Mouse (Mus musculus) hindbrain, postnatal 0 days (tissue): Measurements from ENCODE around the gene Gm45716. TPM values are rescaled to one million over a fixed set of nuclear protein-coding genes. Genes with fewer than 3 reads are reported as not detected.
"Not testable (repeated sequence)": the region's sequence is repeated elsewhere in the genome, so short reads cannot be mapped to it uniquely, and the experiment has no call there.

Experiments used
- ATAC-seq: fragments of 200-750 bp; cut with Nextera tagmentation; 2 replicates; pipeline ENCODE4 v1.8.0; 2017; ENCODE audit warnings: mild to moderate bottlenecking, moderate TSS enrichment, moderate library complexity
- DNase-seq: peaks from one replicate; pipeline ENCODE4 v3.0.0-alpha.2; 2015; ENCODE audit warnings: low spot score
- H3K27ac ChIP-seq: fragments of 300-500 bp; sonication (generic); 2 replicates; pipeline ENCODE4 v1.5.1; 2014; ENCODE audit warnings: mild to moderate bottlenecking
- H3K27me3 ChIP-seq: fragments of 300-500 bp; sonication (generic); 2 replicates; pipeline ENCODE4 v1.6.1; 2014; ENCODE audit warnings: low read length, mixed read lengths; ENCODE audit not compliant: insufficient read depth
- H3K36me3 ChIP-seq: fragments of 300-500 bp; sonication (generic); 2 replicates; pipeline ENCODE4 v1.6.1; 2014; ENCODE audit warnings: low read length, mixed read lengths; ENCODE audit not compliant: insufficient read depth
- H3K4me1 ChIP-seq: fragments of 300-500 bp; sonication (generic); 2 replicates; pipeline ENCODE4 v1.6.1; 2014; ENCODE audit warnings: antibody characterized with exemption, low read length, mixed read lengths; ENCODE audit not compliant: insufficient read depth
- H3K4me2 ChIP-seq: fragments of 300-500 bp; sonication (generic); 2 replicates; pipeline ENCODE4 v1.6.1; 2014; ENCODE audit warnings: low read depth, mild to moderate bottlenecking, low read length, moderate library complexity, mixed read lengths
- H3K4me3 ChIP-seq: fragments of 300-500 bp; sonication (generic); 2 replicates; pipeline ENCODE4 v1.5.1; 2014; ENCODE audit warnings: low read length
- H3K9ac ChIP-seq: fragments of 300-500 bp; sonication (generic); replicated peaks from 2 replicates; pipeline ENCODE4 v1.6.1; 2014; ENCODE audit warnings: mild to moderate bottlenecking, low read length, moderate library complexity, mixed read lengths
- H3K9me3 ChIP-seq: fragments of 300-500 bp; sonication (generic); 2 replicates; pipeline ENCODE4 v1.6.1; 2016; ENCODE audit warnings: low read length, mixed read lengths
- CTCF ChIP-seq: IDR thresholded peaks from 2 replicates; pipeline ENCODE4 v1.5.1; 2016; ENCODE audit warnings: antibody characterized with exemption, control low read depth, low read depth
- WGBS: fragments of 180-500 bp; shearing (Covaris S2); extraction: QIAGEN DNeasy Blood & Tissue Kit; methylation state at CpG from one replicate; pipeline ENCODE4 v1.1.7; 2014; 5-methylcytosine and 5-hydroxymethylcytosine counted together
- polyA plus RNA-seq: library from polyadenylated mRNA; unstranded; fragments of >200 nt; fragmentation: Nextera tagmentation; extraction: Ambion mirVana; gene quantifications from 2 replicates; pipeline ENCODE4 v1.2.1, GENCODE M21; 2015
- total RNA-seq: library from RNA; depleted of rRNA; stranded (reverse); fragments of >200 nt; gene quantifications from 2 replicates; pipeline ENCODE4 v1.2.3, GENCODE M21; 2014

Gene Gm45716
- total and polyA plus RNA-seq, 2 experiments from 2014 or later = 5.6 to 22.9 TPM

DNA sequence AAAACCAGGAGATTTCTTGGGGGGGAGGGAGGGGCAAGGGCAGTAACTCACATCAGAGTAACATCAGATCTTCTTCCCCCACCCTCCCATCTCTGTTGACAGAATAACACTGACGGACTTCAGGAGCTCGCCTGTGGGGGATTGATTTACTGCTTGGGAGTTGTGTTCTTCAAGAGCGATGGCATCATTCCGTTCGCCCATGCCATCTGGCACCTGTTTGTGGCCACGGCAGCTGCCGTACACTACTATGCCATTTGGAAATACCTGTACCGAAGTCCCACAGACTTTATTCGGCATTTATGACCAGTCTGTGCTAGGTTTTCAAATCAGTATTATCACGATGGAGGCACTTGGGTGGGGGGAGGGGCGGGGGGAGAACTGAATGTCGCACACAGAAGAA lies 89.1 kb downstream of the Gm45716 start:
- TF ChIP-seq CTCF = no peak
- Histone ChIP-seq H3K9ac (no peak overlapping the region), H3K27me3 (no peaks in the 10 kb centered on the region)

DNA sequence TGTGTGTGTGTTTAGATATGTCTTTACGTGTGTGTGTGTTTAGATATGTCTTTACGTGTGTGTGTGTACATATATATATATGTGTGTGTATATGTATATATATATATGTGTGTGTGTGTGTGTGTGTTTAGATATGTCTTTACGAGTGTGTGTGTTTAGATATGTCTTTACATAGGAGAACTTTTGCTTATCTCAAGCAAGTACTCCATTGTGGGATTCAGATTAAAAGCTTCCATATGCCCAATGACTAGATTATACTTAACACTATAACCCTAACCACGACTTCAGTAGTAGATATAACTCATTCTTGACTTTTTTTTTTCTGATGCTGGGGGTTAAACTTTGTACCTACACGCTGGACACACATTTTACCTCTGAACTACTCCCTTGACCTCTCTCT lies 92.6 kb downstream of the Gm45716 start:
- ATAC-seq = no peak
- no peaks in the 10 kb centered on the region for H3K9me3 ChIP-seq
- H3K9ac ChIP-seq = no peak overlapping the region
- no peak overlapping the region for H3K4me3 ChIP-seq
- no peaks in the 10 kb centered on the region for H3K4me1 ChIP-seq
- no peaks in the 10 kb centered on the region; the same call in 1 of the 2 replicates for H3K36me3 ChIP-seq
- H3K27me3 ChIP-seq = no peaks in the 10 kb centered on the region
- TF ChIP-seq CTCF = no peak
- no peak overlapping the region for H3K4me2 ChIP-seq
- no peak for DNase-seq
- no peak overlapping the region for H3K27ac ChIP-seq
- 93% methylated on average over 5 of the region's 5 CpGs for WGBS

More for the DNA sequence above, 89.1 kb downstream of the Gm45716 start:
- DNase-seq = peak; percentile 33
- H3K4me1 ChIP-seq = no peaks in the 10 kb centered on the region
- no peak overlapping the region for H3K4me3 ChIP-seq
- 81% methylated on average over 12 of the region's 12 CpGs for WGBS
- no peak overlapping the region for H3K4me2 ChIP-seq
- ATAC-seq = no peak
- H3K36me3 ChIP-seq = peaks cover 9% of the 10 kb centered on the region; the same call in 1 of the 2 replicates
- no peaks in the 10 kb centered on the region for H3K9me3 ChIP-seq
- H3K27ac ChIP-seq = no peak overlapping the region

DNA sequence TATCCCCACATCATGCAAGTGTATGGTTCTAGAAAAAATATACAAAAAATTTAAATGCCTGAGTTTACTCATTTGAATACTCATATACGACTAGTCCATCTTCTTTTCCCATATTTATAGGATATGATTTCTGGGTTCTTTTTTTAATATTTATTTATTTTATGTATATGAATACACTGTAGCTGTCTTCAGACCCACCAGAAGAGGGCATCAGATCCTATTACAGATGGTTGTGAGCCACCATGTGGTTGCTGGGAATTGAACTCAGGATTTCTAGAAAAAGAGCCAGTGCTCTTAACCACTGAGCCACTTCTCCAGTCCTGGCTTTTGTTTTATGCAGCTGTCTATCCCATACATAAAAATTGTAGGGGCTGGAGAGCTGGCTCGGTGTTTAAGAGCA lies 94.5 kb downstream of the Gm45716 start:
- H3K4me1 ChIP-seq, H3K27me3 ChIP-seq, H3K36me3 ChIP-seq, DNase-seq, H3K4me3 ChIP-seq, H3K27ac ChIP-seq, H3K9me3 ChIP-seq, H3K9ac ChIP-seq, ATAC-seq, H3K4me2 ChIP-seq: not testable (repeated sequence)
- 92% methylated on average over 2 of the region's 2 CpGs for WGBS

DNA sequence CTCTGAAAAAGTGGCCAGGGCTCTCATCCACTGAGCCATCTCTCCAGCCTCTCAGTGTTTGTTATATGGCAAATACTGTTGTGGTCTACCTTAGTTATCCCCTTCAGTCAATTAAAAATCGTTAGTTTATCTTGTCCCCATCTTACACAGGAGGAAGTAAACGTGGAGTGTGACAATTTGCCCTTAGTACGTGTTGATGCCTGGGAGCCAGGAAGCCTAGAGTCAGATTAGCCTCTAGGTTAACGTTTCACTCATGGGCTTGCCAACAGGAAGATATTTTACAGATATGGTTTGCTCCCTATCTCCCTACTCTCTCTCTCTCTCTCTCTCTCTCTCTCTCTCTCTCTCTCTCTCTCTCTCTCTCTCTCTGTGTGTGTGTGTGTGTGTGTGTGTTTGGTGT lies 95.7 kb downstream of the Gm45716 start:
- no peaks in the 10 kb centered on the region for H3K9me3 ChIP-seq
- no peak overlapping the region for H3K27ac ChIP-seq
- DNase-seq (no peak), ATAC-seq (no peak)
- no peak overlapping the region for H3K4me2 ChIP-seq
- H3K9ac ChIP-seq = no peak overlapping the region
- H3K36me3 ChIP-seq = no peaks in the 10 kb centered on the region
- H3K27me3 ChIP-seq = no peaks in the 10 kb centered on the region
- no peak overlapping the region for H3K4me3 ChIP-seq
- H3K4me1 ChIP-seq = no peaks in the 10 kb centered on the region
- TF ChIP-seq CTCF = no peak
- 82% methylated on average over 4 of the region's 4 CpGs for WGBS

DNA sequence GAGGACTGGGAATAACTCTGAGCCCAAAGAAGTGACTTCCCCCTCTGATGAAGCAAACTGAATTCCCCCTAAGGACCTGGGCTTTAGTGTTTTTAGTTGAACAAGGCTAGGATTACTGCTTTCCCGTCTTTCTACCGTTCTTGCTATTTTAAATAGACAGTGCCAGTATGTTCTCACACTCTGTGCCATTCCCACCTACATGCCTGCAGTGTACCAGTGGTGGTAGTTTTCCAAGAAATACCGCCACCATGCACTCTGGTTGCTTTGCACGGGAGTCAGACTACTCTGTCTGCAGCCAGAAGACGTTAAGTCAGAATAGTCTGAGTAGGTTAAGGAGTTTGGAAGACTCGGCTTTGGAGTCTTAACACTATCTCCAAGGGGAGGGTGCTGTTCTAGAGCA lies 96.1 kb downstream of the Gm45716 start:
- ATAC-seq (no peak), DNase-seq (no peak)
- TF ChIP-seq CTCF = no peak
- no peaks in the 10 kb centered on the region for H3K4me1 ChIP-seq
- H3K4me3 ChIP-seq = no peak overlapping the region
- H3K4me2 ChIP-seq = no peak overlapping the region
- H3K36me3 ChIP-seq = no peaks in the 10 kb centered on the region
- H3K9ac ChIP-seq = no peak overlapping the region
- H3K27me3 ChIP-seq = no peaks in the 10 kb centered on the region
- H3K9me3 ChIP-seq = no peaks in the 10 kb centered on the region
- WGBS = 78% methylated on average over 6 of the region's 6 CpGs
- no peak overlapping the region for H3K27ac ChIP-seq

DNA sequence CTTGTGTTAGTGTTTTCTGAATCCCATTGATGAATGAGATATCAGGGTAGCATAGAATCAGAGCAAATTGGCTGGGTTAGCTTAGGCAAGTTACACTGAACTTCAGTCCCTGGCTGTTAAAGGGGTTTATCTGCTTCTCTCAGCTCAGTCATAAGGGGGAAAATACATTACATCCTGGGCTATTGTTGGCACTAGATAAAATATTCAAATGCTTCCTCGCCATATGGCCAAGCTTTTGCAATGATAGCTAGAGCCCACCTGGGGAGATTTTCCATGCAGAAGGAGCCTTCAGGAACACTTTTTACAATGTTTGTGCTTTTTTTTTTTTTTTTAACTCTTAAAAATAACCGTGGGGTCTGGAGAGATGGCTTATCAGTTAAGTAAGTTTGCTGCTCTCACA lies 96.6 kb downstream of the Gm45716 start:
- no peak overlapping the region for H3K27ac ChIP-seq
- no peak overlapping the region for H3K4me2 ChIP-seq
- DNase-seq (no peak), ATAC-seq (no peak)
- no peaks in the 10 kb centered on the region for H3K4me1 ChIP-seq
- H3K36me3 ChIP-seq = no peaks in the 10 kb centered on the region
- no peaks in the 10 kb centered on the region for H3K27me3 ChIP-seq
- TF ChIP-seq CTCF = no peak
- no peak overlapping the region for H3K9ac ChIP-seq
- no peak overlapping the region for H3K4me3 ChIP-seq
- whole genome bisulfite sequencing = 69% methylated on average over 2 of the region's 2 CpGs
- H3K9me3 ChIP-seq = no peaks in the 10 kb centered on the region

DNA sequence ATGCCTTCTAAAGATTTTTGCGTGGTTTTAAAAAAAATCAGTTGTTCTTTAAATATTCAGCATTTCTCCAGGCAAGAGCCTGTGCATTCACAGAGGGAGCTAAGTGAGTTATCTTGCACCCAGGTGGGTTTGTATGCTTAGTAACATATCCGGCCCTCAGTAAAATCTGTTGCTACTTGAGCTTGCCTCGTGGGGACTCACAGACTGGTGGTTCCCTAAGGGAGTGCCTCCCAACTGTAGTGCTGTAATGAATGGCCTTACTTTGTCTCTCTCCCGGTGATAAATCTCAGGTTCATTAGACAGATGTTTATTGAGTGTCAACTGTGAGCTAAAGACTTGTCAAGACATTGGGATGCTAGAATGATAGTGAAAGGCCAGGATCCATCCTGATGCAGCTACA lies 97.1 kb downstream of the Gm45716 start:
- no peak for TF ChIP-seq CTCF
- H3K9me3 ChIP-seq = no peaks in the 10 kb centered on the region
- H3K27ac ChIP-seq = no peak overlapping the region
- no peaks in the 10 kb centered on the region for H3K4me1 ChIP-seq
- no peak for ATAC-seq
- H3K36me3 ChIP-seq = no peaks in the 10 kb centered on the region
- H3K4me2 ChIP-seq = no peak overlapping the region
- no peak for DNase-seq
- no peak overlapping the region for H3K4me3 ChIP-seq
- no peaks in the 10 kb centered on the region for H3K27me3 ChIP-seq
- H3K9ac ChIP-seq = no peak overlapping the region
- WGBS = 70% methylated on average over 4 of the region's 4 CpGs
